ENCODE assay signal across 8 mouse cellular contexts in genomic region chr11:89988936-89989589, GRCm38 (mm10). TPM values are rescaled to one million over a fixed set of nuclear protein-coding genes. Genes with fewer than 3 reads are reported as not detected.
DNase-seq lines count a peak whose midpoint lies in the region; ATAC-seq and TF ChIP-seq lines count a peak whose summit lies in the region.

No protein-coding gene starts in this region.

- H3ac ChIP-seq in C2C12 (ENCODE audit: control insufficient read depth, insufficient read length, low read depth), result no peak overlapping the region

- peak; percentile 18 for TF ChIP-seq CTCF in C2C12 (IDR thresholded peaks at IDR 0.05; ENCODE audit: control insufficient read depth, insufficient read depth, insufficient read length)
- TF ChIP-seq CTCF in kidney, postnatal 0 days (IDR thresholded peaks at IDR 0.05; ENCODE audit: low read depth), result peak; percentile 98
- peak; percentile 81 for TF ChIP-seq CTCF in liver, embryonic 14.5 days (IDR thresholded peaks at IDR 0.05; ENCODE audit: low read depth)

- no peak overlapping the region for H3K4me2 ChIP-seq in kidney, postnatal 0 days (ENCODE audit: low read length)
- no peak overlapping the region for H3K4me2 ChIP-seq in liver, embryonic 14.5 days (ENCODE audit: low read depth)
- H3K4me2 ChIP-seq in neural tube, embryonic 14.5 days (ENCODE audit: low read depth, low read length), result no peak overlapping the region

- H3K79me2 ChIP-seq in C2C12 (ENCODE audit: control insufficient read depth, insufficient read depth), result no peaks in the 10 kb centered on the region

- no peaks in the 10 kb centered on the region for H3K27me3 ChIP-seq in C2C12 (ENCODE audit: control insufficient read depth, insufficient read depth, insufficient read length)
- H3K27me3 ChIP-seq in kidney, postnatal 0 days (ENCODE audit: insufficient read depth, low read length), result no peaks in the 10 kb centered on the region
- no peaks in the 10 kb centered on the region for H3K27me3 ChIP-seq in liver, embryonic 14.5 days (ENCODE audit: control insufficient read depth, insufficient read depth, low read length)
- no peaks in the 10 kb centered on the region for H3K27me3 ChIP-seq in neural tube, embryonic 14.5 days (ENCODE audit: control insufficient read depth, insufficient read depth, low read length)

- ATAC-seq in granulocyte monocyte progenitor cell, adult 5-6 weeks (replicated peaks; ENCODE audit: poor library complexity, severe bottlenecking), result peak; percentile 75
- no peak for ATAC-seq in kidney, postnatal 0 days (replicated peaks; ENCODE audit: low FRiP score, low read depth)
- ATAC-seq in liver, embryonic 14.5 days (ENCODE audit: insufficient read depth), result no peak
- peak; percentile 65; the same call in 1 of the 2 replicates for ATAC-seq in neural tube, embryonic 14.5 days (ENCODE audit: low read depth)

- no peak overlapping the region for H3K27ac ChIP-seq in kidney, postnatal 0 days
- no peak overlapping the region for H3K27ac ChIP-seq in liver, embryonic 14.5 days
- H3K27ac ChIP-seq in neural tube, embryonic 14.5 days (ENCODE audit: low read depth, low read length), result no peak overlapping the region

- DNase-seq in adrenal gland, adult 18-20 months (ENCODE audit: low spot score in 2 of 2), result peak; percentile 68
- DNase-seq in embryo, embryonic 9.5 days (ENCODE audit: extremely low spot score), result peak; percentile 80
- DNase-seq in kidney, postnatal 0 days (ENCODE audit: low spot score), result peak; percentile 94
- peak in 2 of 3 experiments; percentile 22 to 35 for DNase-seq in liver, embryonic 14.5 days (ENCODE audit: low read depth in 3 of 3, low spot score in 3 of 3)
- peak; percentile 60 for DNase-seq in thymus, postnatal 14 days

- no peak overlapping the region for H3K9ac ChIP-seq in kidney, postnatal 0 days (ENCODE audit: low read depth, low read length)
- no peak overlapping the region for H3K9ac ChIP-seq in liver, embryonic 14.5 days (replicated peaks)
- H3K9ac ChIP-seq in neural tube, embryonic 14.5 days (replicated peaks; ENCODE audit: low read depth, low read length), result no peak overlapping the region

- no peak overlapping the region for H3K4me3 ChIP-seq in C2C12 (ENCODE audit: insufficient read depth, poor library complexity, severe bottlenecking)
- H3K4me3 ChIP-seq in kidney, postnatal 0 days (replicated peaks; ENCODE audit: low read depth, low read length), result no peak overlapping the region
- no peak overlapping the region for H3K4me3 ChIP-seq in liver, embryonic 14.5 days (ENCODE audit: insufficient read depth in 1 of 2, low read depth in 2 of 2, low read length in 2 of 2)
- no peak overlapping the region for H3K4me3 ChIP-seq in neural tube, embryonic 14.5 days (ENCODE audit: low read depth, low read length)

- TF ChIP-seq EP300 in liver, embryonic 14.5 days (IDR thresholded peaks at IDR 0.05; ENCODE audit: low read depth), result no peak

- WGBS in kidney, postnatal 0 days, result 25% methylated on average over 8 of the region's 8 CpGs
- WGBS in liver, embryonic 14.5 days (ENCODE audit: insufficient replicate concordance), result 18% methylated on average over 8 of the region's 8 CpGs
- 21% methylated on average over 8 of the region's 8 CpGs for WGBS in neural tube, embryonic 14.5 days

- H3K9me3 ChIP-seq in kidney, postnatal 0 days (replicated peaks; ENCODE audit: low read length), result no peaks in the 10 kb centered on the region
- H3K9me3 ChIP-seq in liver, embryonic 14.5 days (ENCODE audit: control insufficient read depth, low read length), result no peaks in the 10 kb centered on the region
- no peaks in the 10 kb centered on the region for H3K9me3 ChIP-seq in neural tube, embryonic 14.5 days (ENCODE audit: control insufficient read depth, low read length)

- 0 out of 2 replicates have a peak, but pooled peaks cover 5% of the 10 kb centered on the region for H3K4me1 ChIP-seq in kidney, postnatal 0 days (replicated peaks; ENCODE audit: insufficient read depth, low read length)
- H3K4me1 ChIP-seq in liver, embryonic 14.5 days (replicated peaks; ENCODE audit: control insufficient read depth in 2 of 2, insufficient read depth in 2 of 2, low read length in 1 of 2), result peaks cover 0 to 5% of the 10 kb centered on the region in 2 experiments; a peak in 1 of 4 replicates
- no peaks in the 10 kb centered on the region for H3K4me1 ChIP-seq in neural tube, embryonic 14.5 days (ENCODE audit: control insufficient read depth, insufficient read depth, low read length)

- no peaks in the 10 kb centered on the region for H3K36me3 ChIP-seq in C2C12 (ENCODE audit: control insufficient read depth, insufficient read depth)
- H3K36me3 ChIP-seq in kidney, postnatal 0 days (ENCODE audit: insufficient read depth, low read length), result no peaks in the 10 kb centered on the region
- H3K36me3 ChIP-seq in liver, embryonic 14.5 days (replicated peaks; ENCODE audit: control insufficient read depth, insufficient read depth, low read depth), result no peaks in the 10 kb centered on the region
- no peaks in the 10 kb centered on the region for H3K36me3 ChIP-seq in neural tube, embryonic 14.5 days (ENCODE audit: control insufficient read depth, insufficient read depth, low read length)

- H3K79me3 ChIP-seq in C2C12 (ENCODE audit: low read depth), result no peaks in the 10 kb centered on the region

TF ChIP-seq in C2C12, 6 proteins besides CTCF, POLR2A, EP300 and RAD21:
- TF ChIP-seq MYOG (IDR thresholded peaks at IDR 0.05; ENCODE audit: control insufficient read depth, extremely low read depth, insufficient read length) (no peak), MAX (IDR thresholded peaks at IDR 0.05) (no peak), CEBPB (IDR thresholded peaks at IDR 0.05; ENCODE audit: low read depth) (no peak), USF1 (IDR thresholded peaks at IDR 0.05; ENCODE audit: low read depth) (no peak), FOSL1 (IDR thresholded peaks at IDR 0.05; ENCODE audit: insufficient read depth, low read length, poor library complexity, severe bottlenecking) (no peak), MYOD1 (IDR thresholded peaks at IDR 0.05; ENCODE audit: control insufficient read depth, insufficient read length, low read depth) (no peak)

RNA-seq across cellular contexts. Expression of gene Pctp, which starts 13.6 kb away (rescaled TPM):
- 0.84 TPM for polyA plus RNA-seq in C2C12 (2012; fragmentation: generic; extraction: Trizol)
- total RNA-seq in adrenal gland, adult 18-20 months (2021), result 1 to 10 TPM; 6.7 to 7.1 TPM
- 16.0 and 24.3 TPM in 2 replicates for total RNA-seq in granulocyte monocyte progenitor cell, adult 5-6 weeks (2014; fragmentation: Nextera tagmentation)
- total RNA-seq in granulocyte monocyte progenitor cell, adult 5-6 weeks (2017), result 19.0 and 28.8 TPM in 2 replicates
- polyA plus RNA-seq in kidney, postnatal 0 days (2015; fragmentation: Nextera tagmentation; extraction: Ambion mirVana), result 11.7 and 13.9 TPM in 2 replicates
- 3.6 and 5.1 TPM in 2 replicates for polyA plus RNA-seq in liver, embryonic 14.5 days (2012; rRNA removed)
- polyA plus RNA-seq in liver, embryonic 14.5 days (2014; fragmentation: Nextera tagmentation; extraction: Ambion mirVana), result 4.3 TPM in 2 replicates
- 0.90 and 1.5 TPM in 2 replicates for polyA plus RNA-seq in neural tube, embryonic 14.5 days (2014; fragmentation: Nextera tagmentation; extraction: Ambion mirVana)

RNA-seq across cellular contexts. Expression of gene Tmem100, which starts 41.1 kb away (rescaled TPM):
- polyA plus RNA-seq in C2C12 (2012; fragmentation: generic; extraction: Trizol), result not detected
- total RNA-seq in adrenal gland, adult 18-20 months (2021), result 1 to 10 TPM; 3.9 to 5.9 TPM
- total RNA-seq in granulocyte monocyte progenitor cell, adult 5-6 weeks (2014; fragmentation: Nextera tagmentation), result 0.79 TPM in 1 of 2 replicates, not detected in the other
- total RNA-seq in granulocyte monocyte progenitor cell, adult 5-6 weeks (2017), result 0.46 TPM in 1 of 2 replicates, not detected in the other
- polyA plus RNA-seq in kidney, postnatal 0 days (2015; fragmentation: Nextera tagmentation; extraction: Ambion mirVana), result 37.3 and 37.9 TPM in 2 replicates
- 0.13 TPM in 2 replicates for polyA plus RNA-seq in liver, embryonic 14.5 days (2012; rRNA removed)
- 0.18 and 0.24 TPM in 2 replicates for polyA plus RNA-seq in liver, embryonic 14.5 days (2014; fragmentation: Nextera tagmentation; extraction: Ambion mirVana)
- polyA plus RNA-seq in neural tube, embryonic 14.5 days (2014; fragmentation: Nextera tagmentation; extraction: Ambion mirVana), result 25.1 and 25.5 TPM in 2 replicates

Comparison
In these comparisons a context has a peak if more than half of its experiments do, and no peak if none do; other contexts are left out.
1. CTCF ChIP-seq: peak in every context shown above with its lines; median percentile 98 in kidney, postnatal 0 days; 81 in liver, embryonic 14.5 days; 18 in C2C12.
2. DNase-seq: peak in every context shown above with its lines; median percentile 94 in kidney, postnatal 0 days; 80 in embryo, embryonic 9.5 days; 68 in adrenal gland, adult 18-20 months; 60 in thymus, postnatal 14 days; 28 in liver, embryonic 14.5 days.
3. ATAC-seq: peak in granulocyte monocyte progenitor cell, adult 5-6 weeks (single experiment) and neural tube, embryonic 14.5 days (single experiment); none in kidney, postnatal 0 days (single experiment) and liver, embryonic 14.5 days (single experiment).
4. RNA of gene Tmem100, which starts 41.1 kb away (polyA plus RNA-seq): 37.3 to 37.9 TPM in kidney, postnatal 0 days and 25.1 to 25.5 TPM in neural tube, embryonic 14.5 days; 0.13 to 0.24 TPM in liver, embryonic 14.5 days and not detected in C2C12 (single experiment); every median in the first group is over 10 times any median in the second.